Mouse (Mus musculus): ENCODE measurements at regions not wholly inside any gene's neighbourhood (a gene's known extent, or its start where the extent isn't known, plus 50 kb on each side); places are given as distances from the start of the nearest gene placed in this dataset.

- Histone ChIP-seq H3K27me3 (ENCODE audit: insufficient read depth, poor library complexity, severe bottlenecking) (no peaks in the 10 kb centered on the region), H3K4me3 (no peak overlapping the region), H3K9me3 (no peaks in the 10 kb centered on the region), H3K4me1 (no peaks in the 10 kb centered on the region), H3K36me3 (no peaks in the 10 kb centered on the region), H3K27ac (no peak overlapping the region)
- WGBS, result 80% methylated on average over 6 of the region's 6 CpGs
- no peak for DNase-seq (ENCODE audit: low spot score)
These were observed 521.8 kb upstream of the Nrp1 start for GRCm38 (mm10) chr8:127836410-127837206.

- H3K27me3 ChIP-seq (ENCODE audit: insufficient read depth, poor library complexity, severe bottlenecking), result no peaks in the 10 kb centered on the region
- no peak overlapping the region for H3K27ac ChIP-seq
- H3K4me1 ChIP-seq, result no peaks in the 10 kb centered on the region
- no peaks in the 10 kb centered on the region for H3K9me3 ChIP-seq
- no peaks in the 10 kb centered on the region for H3K36me3 ChIP-seq
- DNase-seq (ENCODE audit: low spot score), result no peak
- no peak overlapping the region for H3K4me3 ChIP-seq
These were observed 520.1 kb upstream of the Nrp1 start for GRCm38 (mm10) chr8:127838311-127838710.

- 72% methylated on average over 9 of the region's 9 CpGs for WGBS
- H3K27me3 ChIP-seq (ENCODE audit: insufficient read depth, poor library complexity, severe bottlenecking), result no peaks in the 10 kb centered on the region
- no peak overlapping the region for H3K4me3 ChIP-seq
- H3K36me3 ChIP-seq, result no peaks in the 10 kb centered on the region
- no peaks in the 10 kb centered on the region for H3K9me3 ChIP-seq
- no peaks in the 10 kb centered on the region for H3K4me1 ChIP-seq
- H3K27ac ChIP-seq, result no peak overlapping the region
- DNase-seq (ENCODE audit: low spot score), result no peak
These were observed 510.9 kb upstream of the Nrp1 start for GRCm38 (mm10) chr8:127847332-127848018.

- Histone ChIP-seq H3K27ac (no peak overlapping the region), H3K27me3 (ENCODE audit: insufficient read depth, poor library complexity, severe bottlenecking) (no peaks in the 10 kb centered on the region), H3K4me1 (peaks cover 9% of the 10 kb centered on the region; the same call in 1 of the 2 replicates), H3K4me3 (no peak overlapping the region), H3K36me3 (no peaks in the 10 kb centered on the region), H3K9me3 (no peaks in the 10 kb centered on the region)
- DNase-seq (ENCODE audit: low spot score), result no peak
These were observed 508.5 kb upstream of the Nrp1 start for GRCm38 (mm10) chr8:127849926-127850325.

GRCm38 (mm10) chr8:127855653-127856300 is 502.6 kb upstream of the Nrp1 start:
- H3K4me3 ChIP-seq, result no peak overlapping the region
- H3K36me3 ChIP-seq, result no peaks in the 10 kb centered on the region
- 19% methylated on average over 4 of the region's 4 CpGs for WGBS
- H3K27ac ChIP-seq, result peak overlapping the region; percentile 64
- H3K4me1 ChIP-seq, result peaks cover 27% of the 10 kb centered on the region
- no peak for DNase-seq (ENCODE audit: low spot score)
- H3K9me3 ChIP-seq, result no peaks in the 10 kb centered on the region
- H3K27me3 ChIP-seq (ENCODE audit: insufficient read depth, poor library complexity, severe bottlenecking), result no peaks in the 10 kb centered on the region

GRCm38 (mm10) chr8:127856351-127857135 is 501.9 kb upstream of the Nrp1 start:
- no peak for DNase-seq (ENCODE audit: low spot score)
- H3K4me1 ChIP-seq, result peaks cover 27% of the 10 kb centered on the region
- H3K36me3 ChIP-seq, result no peaks in the 10 kb centered on the region
- H3K27ac ChIP-seq, result peak overlapping the region; percentile 64
- WGBS, result 30% methylated on average over 5 of the region's 5 CpGs
- no peak overlapping the region for H3K4me3 ChIP-seq
- H3K27me3 ChIP-seq (ENCODE audit: insufficient read depth, poor library complexity, severe bottlenecking), result no peaks in the 10 kb centered on the region
- H3K9me3 ChIP-seq, result no peaks in the 10 kb centered on the region

- no peak overlapping the region for H3K27ac ChIP-seq
- H3K9me3 ChIP-seq, result no peaks in the 10 kb centered on the region
- no peak for DNase-seq (ENCODE audit: low spot score)
- H3K36me3 ChIP-seq, result no peaks in the 10 kb centered on the region
- no peak overlapping the region for H3K4me3 ChIP-seq
- H3K4me1 ChIP-seq, result peaks cover 18% of the 10 kb centered on the region
- H3K27me3 ChIP-seq (ENCODE audit: insufficient read depth, poor library complexity, severe bottlenecking), result no peaks in the 10 kb centered on the region
- 85% methylated on average over 3 of the region's 3 CpGs for WGBS
These were observed 499.4 kb upstream of the Nrp1 start for GRCm38 (mm10) chr8:127859036-127859435.

- Histone ChIP-seq H3K9me3 (no peaks in the 10 kb centered on the region), H3K4me3 (no peak overlapping the region), H3K4me1 (peaks cover 17% of the 10 kb centered on the region), H3K27me3 (ENCODE audit: insufficient read depth, poor library complexity, severe bottlenecking) (no peaks in the 10 kb centered on the region), H3K27ac (no peak overlapping the region), H3K36me3 (no peaks in the 10 kb centered on the region)
- 85% methylated on average over 3 of the region's 3 CpGs for WGBS
- no peak for DNase-seq (ENCODE audit: low spot score)
These were observed 498.0 kb upstream of the Nrp1 start for GRCm38 (mm10) chr8:127860376-127860775.

GRCm38 (mm10) chr8:127860891-127861290 is 497.5 kb upstream of the Nrp1 start:
- no peak overlapping the region for H3K4me3 ChIP-seq
- H3K27me3 ChIP-seq (ENCODE audit: insufficient read depth, poor library complexity, severe bottlenecking), result no peaks in the 10 kb centered on the region
- no peak overlapping the region for H3K27ac ChIP-seq
- 57% methylated on average over 3 of the region's 3 CpGs for WGBS
- no peaks in the 10 kb centered on the region for H3K9me3 ChIP-seq
- peaks cover 11% of the 10 kb centered on the region for H3K4me1 ChIP-seq
- no peak for DNase-seq (ENCODE audit: low spot score)
- H3K36me3 ChIP-seq, result no peaks in the 10 kb centered on the region

GRCm38 (mm10) chr8:127884641-127885040 is 473.8 kb upstream of the Nrp1 start:
- no peak for DNase-seq (ENCODE audit: low spot score)
- no peak overlapping the region for H3K4me3 ChIP-seq
- H3K9me3 ChIP-seq, result no peaks in the 10 kb centered on the region
- H3K4me1 ChIP-seq, result peaks cover 11% of the 10 kb centered on the region; the same call in 1 of the 2 replicates
- H3K27ac ChIP-seq, result no peak overlapping the region
- 82% methylated on average over 1 of the region's 1 CpGs for WGBS
- H3K27me3 ChIP-seq (ENCODE audit: insufficient read depth, poor library complexity, severe bottlenecking), result no peaks in the 10 kb centered on the region
- no peaks in the 10 kb centered on the region for H3K36me3 ChIP-seq

- Histone ChIP-seq H3K4me1 (peaks cover 11% of the 10 kb centered on the region; the same call in 1 of the 2 replicates), H3K9me3 (no peaks in the 10 kb centered on the region), H3K27ac (no peak overlapping the region), H3K36me3 (no peaks in the 10 kb centered on the region), H3K27me3 (ENCODE audit: insufficient read depth, poor library complexity, severe bottlenecking) (no peaks in the 10 kb centered on the region), H3K4me3 (no peak overlapping the region)
- DNase-seq (ENCODE audit: low spot score), result no peak
- 83% methylated on average over 3 of the region's 3 CpGs for WGBS
These were observed 473.2 kb upstream of the Nrp1 start for GRCm38 (mm10) chr8:127885211-127885610.

GRCm38 (mm10) chr8:127885831-127886230 is 472.6 kb upstream of the Nrp1 start:
- H3K4me1 ChIP-seq, result peaks cover 7% of the 10 kb centered on the region
- H3K36me3 ChIP-seq, result no peaks in the 10 kb centered on the region
- no peak overlapping the region for H3K4me3 ChIP-seq
- no peak overlapping the region; the same call in 1 of the 2 replicates for H3K27ac ChIP-seq
- H3K27me3 ChIP-seq (ENCODE audit: insufficient read depth, poor library complexity, severe bottlenecking), result no peaks in the 10 kb centered on the region
- WGBS, result 63% methylated on average over 3 of the region's 3 CpGs
- no peak for DNase-seq (ENCODE audit: low spot score)
- H3K9me3 ChIP-seq, result no peaks in the 10 kb centered on the region

Measured in heart, embryonic 10.5 days (tissue).